Mouse (Mus musculus): ENCODE data around the gene Stk19. TPM values are rescaled to one million over a fixed set of nuclear protein-coding genes. Genes with fewer than 3 reads are reported as not detected.

Stk19 gene
- 6.3 and 6.7 TPM in 2 replicates for polyA plus RNA-seq (2012)

DNA sequence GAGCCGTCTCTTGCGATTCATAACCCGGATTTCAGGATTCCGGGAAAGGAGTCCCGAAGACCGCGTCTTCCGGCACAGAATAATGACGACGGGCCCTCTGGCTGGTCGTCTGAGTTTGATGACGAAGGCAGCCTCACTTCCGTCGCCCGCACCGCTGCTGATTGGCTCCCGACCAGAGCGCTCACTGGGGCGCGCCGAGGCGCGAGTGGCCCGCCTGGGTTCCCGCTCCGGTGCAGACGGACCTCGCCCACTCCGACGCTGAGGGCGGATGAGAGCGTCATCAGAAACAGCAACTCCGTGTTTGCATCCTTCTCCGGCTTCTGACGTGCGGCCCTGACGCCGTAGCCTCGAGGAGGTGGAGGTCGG lies at the start of gene Stk19, which contains the start of gene Dxo:
Stk19 (minus strand) TSS at position 90 of the 366 bp plus-strand sequence.
Dxo (plus strand) TSS at position 164 of the 366 bp plus-strand sequence.
- no peak for TF ChIP-seq GATA1 (IDR thresholded peaks at IDR 0.05; ENCODE audit: low read length)
- no peak for TF ChIP-seq TAL1 (IDR thresholded peaks at IDR 0.05; ENCODE audit: low read length)
- H3K4me3 ChIP-seq (replicated peaks), result peak within 1 kb of the TSS; percentile 73
- no peaks in the 10 kb centered on the region for H3K9me3 ChIP-seq (ENCODE audit: control insufficient read depth, low read length)
- H3K36me3 ChIP-seq (ENCODE audit: control insufficient read depth), result peaks cover 75% of the 10 kb centered on the region
- H3K4me1 ChIP-seq (ENCODE audit: control insufficient read depth), result peaks cover 56% of the 10 kb centered on the region
- H3K27me3 ChIP-seq (ENCODE audit: control insufficient read depth), result no peaks in the 10 kb centered on the region

DNA sequence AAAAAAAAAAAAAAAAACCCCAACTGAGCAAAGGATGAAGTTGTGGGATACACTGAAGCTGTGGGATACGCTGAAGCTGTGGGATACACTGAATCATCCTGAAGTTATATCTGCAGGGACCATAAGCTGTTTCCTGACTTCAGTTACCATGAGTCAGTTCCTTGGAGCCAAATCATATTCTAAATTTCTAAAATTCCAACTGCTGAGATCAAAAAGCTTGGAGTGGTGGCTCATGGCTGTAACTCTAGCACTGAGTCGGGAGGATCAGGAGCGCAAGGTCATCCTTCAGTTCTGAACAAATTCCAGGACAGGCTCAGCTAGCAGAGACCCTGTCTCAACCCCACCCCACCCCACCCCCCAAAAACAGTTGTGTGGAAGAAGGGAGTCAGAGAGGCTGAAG lies 48.9 kb upstream of the Stk19 start:
- H3K9me3 ChIP-seq (ENCODE audit: control insufficient read depth, low read length), result no peaks in the 10 kb centered on the region

DNA sequence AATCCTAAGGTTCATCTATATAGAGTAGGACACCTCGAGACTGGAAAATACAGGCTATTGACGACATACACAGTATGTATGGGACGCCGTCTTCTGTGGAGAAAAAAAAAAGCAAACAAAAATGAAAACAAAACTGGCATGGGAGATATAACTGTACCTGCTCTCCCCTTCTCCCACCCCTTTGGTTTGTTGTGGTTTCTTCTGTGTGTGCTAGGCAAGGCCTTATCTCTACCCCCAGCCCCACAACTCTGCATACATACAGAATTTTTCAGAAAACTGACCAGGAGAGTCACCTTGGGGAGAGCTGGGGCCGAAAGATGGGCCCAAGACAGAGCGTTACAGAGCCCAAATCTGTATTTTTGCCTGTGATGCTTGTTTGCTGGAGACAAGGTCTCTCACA lies 48.0 kb upstream of the Stk19 start:
- H3K9me3 ChIP-seq (ENCODE audit: control insufficient read depth, low read length), result no peaks in the 10 kb centered on the region
- H3K4me1 ChIP-seq (ENCODE audit: control insufficient read depth), result peaks cover 30% of the 10 kb centered on the region
- H3K36me3 ChIP-seq (ENCODE audit: control insufficient read depth), result no peaks in the 10 kb centered on the region
- no peak for TF ChIP-seq TAL1 (IDR thresholded peaks at IDR 0.05; ENCODE audit: low read length)
- no peak for TF ChIP-seq GATA1 (IDR thresholded peaks at IDR 0.05; ENCODE audit: low read length)
- no peaks in the 10 kb centered on the region for H3K27me3 ChIP-seq (ENCODE audit: control insufficient read depth)
- H3K4me3 ChIP-seq (replicated peaks), result no peak overlapping the region

More for the DNA sequence above, 48.9 kb upstream of the Stk19 start:
- H3K27me3 ChIP-seq (ENCODE audit: control insufficient read depth), result no peaks in the 10 kb centered on the region
- no peak overlapping the region for H3K4me3 ChIP-seq (replicated peaks)
- H3K36me3 ChIP-seq (ENCODE audit: control insufficient read depth), result no peaks in the 10 kb centered on the region
- no peak for TF ChIP-seq GATA1 (IDR thresholded peaks at IDR 0.05; ENCODE audit: low read length)
- no peak for TF ChIP-seq TAL1 (IDR thresholded peaks at IDR 0.05; ENCODE audit: low read length)
- H3K4me1 ChIP-seq (ENCODE audit: control insufficient read depth), result peaks cover 32% of the 10 kb centered on the region

DNA sequence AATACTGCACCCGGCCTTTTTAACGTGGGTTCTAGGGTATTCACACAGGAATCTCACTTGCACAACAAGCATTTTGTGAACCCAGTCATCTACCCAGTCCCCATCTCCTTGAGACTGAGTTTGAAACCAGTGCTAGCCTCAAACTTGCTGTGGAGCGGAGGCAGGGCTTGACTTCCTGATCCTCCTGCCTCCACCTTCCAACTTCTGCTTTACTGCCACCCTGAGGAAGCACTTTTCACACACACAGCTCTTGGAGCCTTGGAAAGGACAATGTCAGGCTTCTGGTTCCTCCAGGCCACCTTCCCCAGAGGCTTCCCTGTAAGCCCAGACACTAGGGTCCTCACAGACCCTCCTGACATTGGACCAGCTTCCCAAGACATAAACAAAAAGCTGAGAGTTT lies 46.6 kb upstream of the Stk19 start:
- Histone ChIP-seq H3K4me1 (ENCODE audit: control insufficient read depth) (peaks cover 30% of the 10 kb centered on the region), H3K27me3 (ENCODE audit: control insufficient read depth) (no peaks in the 10 kb centered on the region), H3K9me3 (ENCODE audit: control insufficient read depth, low read length) (no peaks in the 10 kb centered on the region), H3K4me3 (replicated peaks) (no peak overlapping the region), H3K36me3 (ENCODE audit: control insufficient read depth) (no peaks in the 10 kb centered on the region)
- TF ChIP-seq GATA1 (IDR thresholded peaks at IDR 0.05; ENCODE audit: low read length) (no peak), TAL1 (IDR thresholded peaks at IDR 0.05; ENCODE audit: low read length) (no peak)

DNA sequence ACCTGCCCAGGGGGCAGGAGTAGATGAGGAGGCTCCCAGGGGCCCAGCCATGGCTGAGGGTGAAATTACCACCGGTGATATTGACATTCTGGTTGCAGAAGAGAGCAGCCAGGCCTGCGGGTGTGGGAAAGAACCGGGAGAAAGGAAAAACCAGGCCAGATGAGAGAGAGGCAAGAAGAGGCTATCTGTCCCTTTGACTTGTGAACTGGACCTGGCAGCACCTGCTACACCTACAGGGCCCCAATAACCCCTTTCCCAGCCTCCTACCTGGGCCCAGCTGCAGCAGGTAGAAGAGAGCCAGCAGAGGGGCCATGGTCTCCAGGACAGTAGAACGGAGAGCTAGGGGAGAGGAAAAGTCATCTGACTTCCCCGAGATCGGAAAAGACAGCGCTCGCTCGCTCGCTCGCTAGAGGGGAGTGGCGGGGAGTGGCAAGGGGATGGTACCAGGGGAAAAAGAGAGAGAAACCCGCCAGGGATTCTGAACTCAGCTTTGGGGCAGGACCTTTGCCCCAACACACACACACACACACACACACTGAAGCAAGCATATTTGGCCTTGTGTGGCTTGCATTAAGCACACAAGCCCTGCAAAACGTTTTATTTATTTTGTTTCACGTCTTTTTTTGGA lies 45.1 kb upstream of the Stk19 start, which contains the start of gene Gm20547:
Gm20547 (minus strand) TSS at position 360 of the 628 bp plus-strand sequence.
- Histone ChIP-seq H3K4me3 (replicated peaks) (peak within 1 kb of the TSS; percentile 41), H3K27me3 (ENCODE audit: control insufficient read depth) (no peaks in the 10 kb centered on the region), H3K9me3 (ENCODE audit: control insufficient read depth, low read length) (no peaks in the 10 kb centered on the region), H3K4me1 (ENCODE audit: control insufficient read depth) (peaks cover 30% of the 10 kb centered on the region), H3K36me3 (ENCODE audit: control insufficient read depth) (no peaks in the 10 kb centered on the region)
- no peak for TF ChIP-seq TAL1 (IDR thresholded peaks at IDR 0.05; ENCODE audit: low read length)
- no peak for TF ChIP-seq GATA1 (IDR thresholded peaks at IDR 0.05; ENCODE audit: low read length)

DNA sequence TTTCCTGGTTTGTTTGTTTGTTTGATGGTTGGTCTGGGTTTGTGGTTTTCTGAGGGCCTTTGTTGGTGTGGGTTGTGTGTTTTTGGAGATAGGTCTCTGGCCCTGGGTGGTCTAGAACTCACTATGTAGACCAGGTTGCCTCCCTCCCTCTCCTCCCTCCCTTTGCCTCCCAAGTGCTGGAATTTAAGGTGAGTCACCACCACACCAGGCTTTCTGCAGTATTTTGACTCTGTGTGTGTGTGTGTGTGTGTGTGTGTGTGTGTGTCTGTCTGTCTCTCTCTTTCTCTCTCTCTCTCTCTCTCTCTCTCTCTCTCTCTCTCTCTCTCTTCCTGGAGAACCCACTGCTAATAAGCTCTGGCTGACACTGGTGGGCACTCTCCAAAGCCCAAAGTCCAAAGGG lies 44.4 kb upstream of the Stk19 start:
- peak overlapping the region; percentile 41 for H3K4me3 ChIP-seq (replicated peaks)
- H3K9me3 ChIP-seq (ENCODE audit: control insufficient read depth, low read length), result no peaks in the 10 kb centered on the region
- no peaks in the 10 kb centered on the region for H3K36me3 ChIP-seq (ENCODE audit: control insufficient read depth)
- H3K27me3 ChIP-seq (ENCODE audit: control insufficient read depth), result no peaks in the 10 kb centered on the region
- H3K4me1 ChIP-seq (ENCODE audit: control insufficient read depth), result peaks cover 28% of the 10 kb centered on the region
- TF ChIP-seq TAL1 (IDR thresholded peaks at IDR 0.05; ENCODE audit: low read length) (no peak), GATA1 (IDR thresholded peaks at IDR 0.05; ENCODE audit: low read length) (no peak)

DNA sequence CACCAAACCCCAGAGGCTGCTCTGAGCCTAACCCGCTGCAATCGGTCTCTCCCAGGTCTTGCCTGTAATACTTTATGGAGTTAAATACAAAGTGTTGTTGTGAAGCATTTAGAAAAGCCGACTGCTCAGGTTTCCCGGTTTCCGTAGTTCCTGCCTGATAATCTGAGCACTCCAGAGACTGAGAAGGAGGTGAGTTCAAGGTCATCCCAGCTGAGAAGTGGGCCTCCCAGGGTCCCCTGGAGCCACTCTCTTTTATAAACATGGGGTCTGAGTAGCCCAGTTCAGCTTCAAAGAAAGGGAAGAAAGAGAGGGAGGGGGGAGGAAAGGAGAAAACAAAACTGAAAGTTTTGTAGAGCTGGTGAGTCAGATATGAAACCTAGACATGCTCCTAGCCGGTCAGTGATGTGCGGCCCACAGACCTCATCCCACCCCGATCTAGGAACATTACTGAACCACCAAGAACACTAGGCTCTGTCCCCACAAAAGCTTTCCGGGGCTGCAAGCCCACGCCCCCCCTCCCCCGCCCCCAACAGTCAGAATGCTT lies 42.7 kb upstream of the Stk19 start, which contains the start of gene Zbtb12:
Zbtb12 (plus strand) TSS at position 148 of the 544 bp plus-strand sequence.
- no peaks in the 10 kb centered on the region for H3K36me3 ChIP-seq (ENCODE audit: control insufficient read depth)
- no peak for TF ChIP-seq TAL1 (IDR thresholded peaks at IDR 0.05; ENCODE audit: low read length)
- no peak for TF ChIP-seq GATA1 (IDR thresholded peaks at IDR 0.05; ENCODE audit: low read length)
- no peak within 1 kb of the TSS for H3K4me3 ChIP-seq (replicated peaks)
- H3K4me1 ChIP-seq (ENCODE audit: control insufficient read depth), result peaks cover 20% of the 10 kb centered on the region
- no peaks in the 10 kb centered on the region for H3K27me3 ChIP-seq (ENCODE audit: control insufficient read depth)
- no peaks in the 10 kb centered on the region for H3K9me3 ChIP-seq (ENCODE audit: control insufficient read depth, low read length)

DNA sequence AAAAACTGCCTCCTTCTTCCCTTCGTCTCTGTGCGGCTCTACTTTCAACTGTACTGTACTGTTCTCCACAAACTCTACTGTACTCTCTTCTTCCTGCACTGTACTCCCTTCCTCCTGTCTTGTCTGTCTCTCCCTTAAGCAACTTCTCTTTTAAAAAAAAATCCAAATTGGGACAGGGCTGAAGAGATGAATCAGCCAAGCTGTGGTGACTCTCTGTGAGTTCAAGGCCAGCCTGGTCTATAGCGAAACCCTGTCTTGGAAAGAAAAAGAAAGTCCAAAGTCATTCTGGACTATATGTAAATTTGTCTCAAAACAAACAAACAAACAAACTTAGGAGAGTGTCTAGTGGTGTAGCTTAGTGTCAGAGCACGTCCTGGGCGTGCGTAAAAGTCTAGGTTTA lies 37.6 kb upstream of the Stk19 start:
- H3K4me1 ChIP-seq (ENCODE audit: control insufficient read depth), result no peaks in the 10 kb centered on the region
- no peaks in the 10 kb centered on the region; the same call in 1 of the 2 replicates for H3K36me3 ChIP-seq (ENCODE audit: control insufficient read depth)
- peaks cover 6% of the 10 kb centered on the region for H3K27me3 ChIP-seq (ENCODE audit: control insufficient read depth)
- no peak overlapping the region for H3K4me3 ChIP-seq (replicated peaks)
- TF ChIP-seq TAL1 (IDR thresholded peaks at IDR 0.05; ENCODE audit: low read length), result no peak
- TF ChIP-seq GATA1 (IDR thresholded peaks at IDR 0.05; ENCODE audit: low read length), result no peak
- peaks cover 3% of the 10 kb centered on the region; the same call in 1 of the 2 replicates for H3K9me3 ChIP-seq (ENCODE audit: control insufficient read depth, low read length)

DNA sequence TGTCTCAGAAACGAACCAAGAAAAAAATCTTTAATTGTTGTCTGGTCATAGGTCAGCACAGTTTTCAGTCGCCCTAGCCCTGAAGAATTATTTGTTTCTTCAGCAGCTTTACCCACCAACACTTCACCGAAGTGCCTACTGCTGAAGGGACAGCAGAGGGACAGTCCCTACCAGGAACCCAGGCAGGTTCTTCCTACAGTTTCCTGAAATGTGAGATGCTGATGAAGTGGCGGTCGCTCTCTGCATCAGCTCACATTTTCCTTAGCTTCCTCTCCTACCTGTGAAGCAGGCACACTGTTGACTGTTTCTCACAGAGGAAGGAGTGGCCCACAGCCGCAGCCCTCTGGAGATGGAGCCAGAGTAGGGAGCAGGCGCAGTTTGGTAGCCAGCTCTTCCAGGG lies 29.2 kb upstream of the Stk19 start:
- Histone ChIP-seq H3K4me3 (replicated peaks) (no peak overlapping the region), H3K27me3 (ENCODE audit: control insufficient read depth) (peaks cover 1% of the 10 kb centered on the region; the same call in 1 of the 2 replicates), H3K4me1 (ENCODE audit: control insufficient read depth) (no peaks in the 10 kb centered on the region), H3K9me3 (ENCODE audit: control insufficient read depth, low read length) (peaks cover 2% of the 10 kb centered on the region; the same call in 1 of the 2 replicates), H3K36me3 (ENCODE audit: control insufficient read depth) (no peaks in the 10 kb centered on the region; the same call in 1 of the 2 replicates)
- TF ChIP-seq TAL1 (IDR thresholded peaks at IDR 0.05; ENCODE audit: low read length), result no peak
- TF ChIP-seq GATA1 (IDR thresholded peaks at IDR 0.05; ENCODE audit: low read length), result no peak

All from erythroblast, embryonic 14.5 days (primary cell).